Mouse (Mus musculus): ENCODE measurements around the gene Fyn.

DNA sequence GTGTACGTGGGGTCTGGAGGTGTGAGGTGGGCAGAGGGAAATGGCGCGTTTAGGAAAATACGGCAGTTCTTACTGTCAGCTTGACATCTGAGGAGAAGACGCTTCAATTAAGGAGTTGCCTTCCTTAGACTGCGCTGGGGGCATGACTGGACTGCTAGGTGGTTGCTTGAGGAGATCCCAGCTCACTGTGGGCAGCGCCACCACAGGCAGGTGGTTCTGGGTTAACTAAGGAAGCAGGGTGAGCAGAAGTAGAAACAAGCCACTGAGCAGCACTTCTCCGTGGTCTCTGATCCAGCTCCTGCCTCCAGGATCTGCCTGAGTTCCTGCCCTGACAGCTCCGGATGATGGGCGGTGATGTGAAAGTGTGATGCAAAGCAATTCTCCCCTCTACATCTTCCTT is 222.0 kb downstream of the Fyn start:
- no peak for TF ChIP-seq CTCF (IDR thresholded peaks at IDR 0.05; ENCODE audit: insufficient read depth, low read length)
- TF ChIP-seq POLR2A (IDR thresholded peaks at IDR 0.05; ENCODE audit: borderline replicate concordance, extremely low read depth, low read depth, low read length) = no peak

All from lung, adult 2 months (tissue).